Mouse (Mus musculus) left cerebral cortex, postnatal 14 days (tissue): ENCODE data around the gene Anln. TPM values are rescaled to one million over a fixed set of nuclear protein-coding genes. Genes with fewer than 3 reads are reported as not detected.
"Not testable (repeated sequence)": the region's sequence is repeated elsewhere in the genome, so short reads cannot be mapped to it uniquely, and the experiment has no call there.

Experiments used
- DNase-seq, 2 experiments: peaks; one replicate each; pipeline ENCODE4 v3.0.0; 2021 to 2022; ENCODE audit warnings: low spot score in 2 of 2, mixed read lengths in 1 of 2
- intact Hi-C: fragments of 180-260 bp; cut with DNase I; formaldehyde crosslinking; loops from one replicate; pipeline ENCODE4 v1.15.1; 2025
- total RNA-seq, 2 experiments: library from RNA; stranded (reverse); gene quantifications; 2 replicates each; pipeline ENCODE4 v1.2.3; 2021

Gene Anln
- total RNA-seq, 2 experiments from 2014 or later = 4.2 to 4.6 TPM

- not testable (repeated sequence) for DNase-seq
- intact Hi-C loops = loop anchor here (5.0 to 10.0 kb wide), 2 partner anchors 93 to 175 kb away; no protein-coding TSS in a partner anchor
These were observed 18.6 kb upstream of the Anln start for GRCm38 (mm10) chr9:22407633-22408032.

GRCm38 (mm10) chr9:22405414-22405813 is 16.4 kb upstream of the Anln start:
- no peak for DNase-seq
- intact Hi-C loops = loop anchor here (5.0 to 10.0 kb wide), 2 partner anchors 91 to 173 kb away; no protein-coding TSS in a partner anchor

DNA sequence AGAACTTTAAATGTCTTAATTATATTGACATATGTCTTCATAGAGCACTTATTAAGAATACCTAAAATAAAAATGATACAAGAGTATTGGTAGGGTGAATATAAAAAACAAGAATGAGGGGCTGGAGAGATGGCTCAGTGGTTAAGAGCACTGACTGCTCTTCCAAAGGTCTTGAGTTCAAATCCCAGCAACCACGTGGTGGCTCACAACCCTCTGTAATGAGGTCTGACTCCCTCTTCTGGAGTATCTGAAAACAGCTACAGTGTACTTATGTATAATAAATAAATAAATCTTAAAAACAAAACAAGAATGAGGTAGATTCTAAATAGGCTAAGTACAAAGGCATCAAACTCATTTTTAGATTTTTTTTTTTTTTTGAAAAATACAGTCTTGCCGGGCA is 14.5 kb upstream of the Anln start:
- intact Hi-C loops = loop anchor here (10.0 kb wide), 1 partner anchor 89 kb away; no protein-coding TSS in a partner anchor
- DNase-seq = not testable (repeated sequence)

GRCm38 (mm10) chr9:22402976-22403375 is 14.0 kb upstream of the Anln start:
- intact Hi-C loops = loop anchor here (10.0 kb wide), 1 partner anchor 88 kb away; no protein-coding TSS in a partner anchor
- DNase-seq = no peak

DNA sequence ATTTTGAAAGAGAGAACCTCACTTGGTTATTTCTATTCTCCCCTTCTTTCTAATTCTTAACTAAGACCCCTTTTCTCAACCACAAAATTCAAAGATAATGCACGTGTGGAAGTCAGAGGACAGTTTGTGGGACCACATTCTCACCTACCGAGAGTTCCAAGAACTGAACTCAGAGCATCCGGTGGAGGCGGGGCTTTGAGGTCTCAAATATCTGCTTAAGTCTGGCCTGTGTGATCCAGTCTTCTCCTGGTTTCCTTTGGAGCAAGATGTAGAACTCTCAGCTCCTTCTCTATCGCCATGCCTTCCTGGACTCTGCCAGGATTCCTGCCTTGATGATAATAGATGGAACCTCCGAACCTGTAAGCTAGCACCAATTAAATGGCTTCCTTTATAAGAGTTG is 13.0 kb upstream of the Anln start:
- no peak for DNase-seq
- intact Hi-C loops = loop anchor here (10.0 kb wide), 1 partner anchor 87 kb away; no protein-coding TSS in a partner anchor

GRCm38 (mm10) chr9:22399021-22399420 is 10.0 kb upstream of the Anln start:
- no peak for DNase-seq
- intact Hi-C loops = no loop called here

DNA sequence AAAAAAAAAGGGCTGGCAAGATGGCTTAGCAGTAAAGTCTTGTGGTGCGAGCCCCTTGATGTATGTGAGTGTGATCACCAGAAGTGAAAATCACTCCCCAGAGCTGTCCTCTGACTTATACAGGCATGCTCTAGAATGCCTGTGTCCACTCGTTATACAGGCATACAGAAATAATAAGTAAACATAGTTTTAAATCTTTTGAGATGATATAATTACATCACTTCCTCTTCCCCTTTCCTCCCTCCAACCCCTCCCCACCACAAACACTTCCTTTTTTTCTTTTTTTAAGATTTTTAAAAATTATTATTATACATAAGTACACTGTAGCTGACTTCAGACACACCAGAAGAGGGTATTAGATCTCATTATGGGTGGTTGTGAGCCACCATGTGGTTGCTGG is 5.7 kb upstream of the Anln start:
- DNase-seq = no peak
- intact Hi-C loops = no loop called here

DNA sequence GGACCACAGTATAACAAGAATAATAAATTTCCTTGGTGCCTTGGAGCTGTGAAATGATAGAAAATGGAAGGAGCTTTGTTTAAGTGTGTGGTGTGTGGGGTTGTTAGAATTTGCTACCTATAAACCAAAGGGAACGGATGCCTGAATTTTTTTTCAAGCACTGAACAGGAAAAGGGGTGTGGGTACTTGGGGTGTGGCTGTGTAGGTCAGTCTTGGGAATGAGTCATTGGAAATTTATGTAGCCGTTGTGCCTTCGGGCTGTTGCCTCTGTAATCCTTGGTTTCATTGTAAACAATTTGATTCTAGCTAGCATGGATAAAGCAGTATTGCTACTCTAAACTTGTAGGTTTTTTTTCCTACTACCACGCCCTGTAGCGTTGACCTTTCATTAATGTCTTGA is 1.4 kb upstream of the Anln start:
- intact Hi-C loops = no loop called here
- DNase-seq = no peak

DNA sequence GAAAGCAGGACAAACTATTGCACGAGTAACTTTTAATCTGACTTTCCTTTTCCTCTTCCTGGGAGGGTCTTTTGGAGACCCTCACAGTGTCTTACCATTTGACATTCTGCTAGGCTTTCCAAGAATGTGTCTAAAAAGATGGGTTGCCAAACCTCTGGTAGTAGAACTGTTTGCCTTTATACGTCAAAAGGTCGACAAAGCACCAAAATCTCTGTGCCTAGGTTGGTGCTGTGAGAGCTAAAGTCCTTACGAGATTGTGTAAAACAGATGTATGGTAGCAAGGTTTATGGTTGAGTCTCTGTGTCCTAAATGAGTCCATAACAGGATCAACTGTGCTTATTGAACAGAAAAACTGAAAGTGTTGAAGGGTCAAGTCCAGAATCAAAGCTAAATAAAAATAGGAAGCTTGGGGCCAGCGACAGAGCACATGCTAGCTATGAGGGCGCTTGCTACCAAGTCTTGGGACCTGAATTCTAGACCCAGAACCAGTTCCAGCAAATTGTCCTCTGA is 803 bp upstream of the Anln start:
- DNase-seq = no peak
- intact Hi-C loops = no loop called here

DNA sequence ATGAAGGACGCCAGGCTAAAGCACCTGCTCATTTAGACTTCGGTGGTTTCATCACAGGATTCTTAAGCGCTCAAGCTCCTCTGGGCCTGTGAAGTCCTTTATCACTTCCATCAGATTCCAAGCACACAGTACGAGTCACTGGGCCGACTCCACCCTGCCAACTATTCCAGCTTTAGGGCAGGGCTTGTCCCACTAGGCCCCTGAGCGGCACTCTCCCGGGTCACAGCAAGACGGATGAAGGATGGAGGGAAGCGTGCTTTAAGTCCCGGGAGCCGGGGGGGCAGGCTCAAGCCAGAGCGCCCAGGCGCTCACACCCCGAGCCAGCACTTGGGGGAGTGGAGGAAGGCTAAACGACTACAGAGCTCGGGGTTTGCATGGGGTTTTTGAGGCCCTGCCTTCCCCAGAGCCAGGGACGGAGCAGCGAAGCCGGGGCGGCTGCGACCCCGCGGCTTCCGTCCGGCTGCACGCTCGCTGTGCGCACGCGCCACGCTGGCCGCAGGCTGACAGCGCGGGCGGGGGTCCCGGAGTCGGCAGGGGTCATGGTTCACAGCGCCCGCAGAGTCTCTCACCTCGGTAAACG is 497 bp downstream of the Anln start:
- DNase-seq = no peak

DNA sequence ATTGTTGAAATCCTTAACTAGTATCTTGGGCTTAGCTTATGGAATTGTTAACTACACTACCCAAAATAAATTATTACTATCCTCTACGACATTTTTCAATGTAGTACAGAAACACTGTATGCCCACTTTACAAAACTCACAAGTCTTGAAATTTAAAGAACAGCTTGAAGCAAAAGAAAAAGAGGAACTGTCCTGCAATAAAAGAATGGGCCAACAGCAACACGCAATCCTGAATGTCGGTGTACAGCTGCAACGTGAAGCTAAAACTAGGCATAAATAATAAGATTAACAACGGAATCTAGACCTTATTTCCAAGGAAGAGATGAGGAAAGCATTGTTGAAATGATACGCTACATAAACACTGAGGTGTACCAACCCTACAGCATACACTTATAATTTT is 1.1 kb downstream of the Anln start:
- DNase-seq = no peak
- intact Hi-C loops = no loop called here

More for the DNA sequence above, 497 bp downstream of the Anln start:
- intact Hi-C loops = no loop called here

GRCm38 (mm10) chr9:22385890-22386289 is 3.1 kb downstream of the Anln start:
- intact Hi-C loops = no loop called here

GRCm38 (mm10) chr9:22376086-22376485 is 12.9 kb downstream of the Anln start:
- intact Hi-C loops = no loop called here
- peak in 1 of 2 experiments; percentile 26 for DNase-seq

More at GRCm38 (mm10) chr9:22385890-22386289, 3.1 kb downstream of the Anln start:
- no peak for DNase-seq

DNA sequence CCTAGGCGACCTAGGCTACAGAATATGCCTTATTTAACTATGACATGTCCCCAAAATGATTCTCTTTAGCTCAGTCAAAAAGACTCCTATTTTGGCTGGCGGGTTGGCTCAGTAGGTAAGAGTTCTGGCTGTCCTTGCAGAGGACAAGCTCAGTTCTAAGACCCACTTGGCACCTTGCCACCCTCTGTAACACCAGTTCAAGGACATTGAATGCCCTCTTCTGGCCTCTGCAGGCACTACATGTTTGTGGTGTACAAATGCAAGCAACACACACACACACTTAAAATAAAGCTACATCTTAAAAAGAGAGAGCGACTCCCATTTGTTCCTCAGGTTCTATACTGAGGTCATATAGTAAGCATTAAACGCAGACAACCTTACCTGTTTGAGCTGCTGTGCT is 16.2 kb downstream of the Anln start:
- intact Hi-C loops = no loop called here
- peak in 1 of 2 experiments; percentile 14 for DNase-seq

- no peak for DNase-seq
- intact Hi-C loops = no loop called here
These were observed 21.0 kb downstream of the Anln start for GRCm38 (mm10) chr9:22368030-22368429.

DNA sequence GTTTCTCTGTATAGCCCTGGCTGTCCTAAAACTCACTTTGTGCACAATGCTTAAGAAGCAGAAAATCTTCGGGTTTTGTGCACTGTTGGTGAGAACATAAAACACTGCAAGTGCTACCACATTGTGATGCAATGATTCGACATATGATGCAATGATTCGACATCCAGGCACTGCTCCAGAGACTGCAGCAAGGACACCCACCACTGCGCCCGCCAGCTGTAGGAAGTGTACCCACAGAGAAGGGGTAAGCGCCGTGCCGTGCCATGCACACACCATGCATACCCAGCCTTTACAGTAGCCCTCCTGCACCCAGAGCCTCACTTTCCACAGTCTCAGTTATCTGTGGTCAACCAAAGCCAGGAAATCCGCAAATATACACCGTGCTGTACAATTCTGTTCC is 22.4 kb downstream of the Anln start:
- intact Hi-C loops = no loop called here
- no peak for DNase-seq

- no peak for DNase-seq
- intact Hi-C loops = no loop called here
These were observed 22.8 kb downstream of the Anln start for GRCm38 (mm10) chr9:22366221-22366620.

GRCm38 (mm10) chr9:22360916-22361315 is 28.1 kb downstream of the Anln start:
- intact Hi-C loops = no loop called here
- DNase-seq = no peak

DNA sequence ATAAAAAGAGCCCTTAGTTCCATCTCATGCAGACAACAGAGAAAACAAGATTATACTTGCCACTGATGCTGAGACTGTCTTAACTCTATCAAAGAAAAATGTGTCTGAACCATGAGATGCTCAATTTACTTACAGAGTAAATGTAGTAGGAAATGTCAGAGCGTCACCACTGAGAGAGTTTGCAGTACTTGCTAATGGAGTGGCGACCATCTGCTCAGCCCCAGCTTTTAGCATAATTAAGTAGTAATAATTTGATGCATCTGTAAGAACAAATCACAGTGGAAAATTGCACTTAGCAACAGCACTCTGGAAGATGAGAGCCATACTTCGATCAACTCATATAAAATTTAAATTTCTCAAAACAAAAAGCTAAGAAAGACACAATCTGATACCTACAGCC is 33.1 kb downstream of the Anln start:
- intact Hi-C loops = no loop called here

GRCm38 (mm10) chr9:22353901-22354300 is 35.1 kb downstream of the Anln start:
- intact Hi-C loops = no loop called here
- no peak for DNase-seq

More for the DNA sequence above, 33.1 kb downstream of the Anln start:
- no peak for DNase-seq

DNA sequence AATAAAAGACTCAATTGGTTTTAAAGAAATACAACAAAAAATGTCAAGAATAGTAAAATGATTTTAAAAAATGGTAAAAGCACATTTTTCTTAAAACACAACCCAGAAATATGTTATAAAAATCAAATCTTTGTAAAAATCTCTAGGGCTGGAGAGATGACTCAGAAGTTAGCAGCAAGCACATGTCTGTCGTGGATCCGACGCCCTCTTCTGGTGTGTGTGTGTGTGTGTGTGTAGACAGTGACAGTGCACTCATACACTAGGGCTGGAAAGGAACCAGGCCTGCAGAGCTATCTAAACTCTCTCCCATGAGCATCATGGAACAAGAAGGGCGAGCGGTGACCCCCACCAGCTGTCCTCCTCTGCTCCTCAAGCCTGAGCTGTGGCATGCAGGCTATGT is 35.5 kb downstream of the Anln start:
- intact Hi-C loops = no loop called here
- DNase-seq = no peak
